9 mouse cellular contexts compared by ENCODE assay signal in the genomic region with DNA sequence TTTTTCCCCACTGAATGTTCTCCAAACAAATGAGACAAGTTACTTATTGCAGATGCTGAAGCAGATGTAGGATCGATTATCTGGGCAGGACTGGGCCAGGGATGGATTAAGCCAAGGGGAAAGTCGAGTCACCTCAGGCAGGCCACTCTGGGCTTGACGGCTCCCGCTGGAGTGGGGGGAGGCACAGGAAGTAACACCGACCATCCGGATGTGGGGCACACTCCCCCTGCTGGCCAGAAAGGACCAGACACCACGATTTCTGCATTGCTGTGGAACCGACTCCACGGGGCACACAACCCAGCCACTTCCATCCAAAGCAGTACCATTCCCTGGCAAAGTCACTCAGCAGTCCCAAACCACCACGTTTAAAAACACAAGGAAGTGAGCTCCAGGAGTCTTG. TPM values are rescaled to one million over a fixed set of nuclear protein-coding genes. Genes with fewer than 3 reads are reported as not detected.
A peak's percentile ranks its signal among the peaks of the same experiment; 100 is the strongest.
DNase-seq lines count a peak whose midpoint lies in the region; ATAC-seq and TF ChIP-seq lines count a peak whose summit lies in the region.
"Had no signal": no experiment of that assay in that cellular context is flagged by ENCODE, and none has a peak within 500 bp of the region (broad histone marks: within the 10 kb centered on the region; RNA-seq: fewer than 3 reads in every experiment).

No protein-coding gene starts in this region.

- no peak overlapping the region for H3K4me2 ChIP-seq in limb, embryonic 11.5 days (ENCODE audit: low read depth, severe bottlenecking)
- H3K4me2 ChIP-seq in hindbrain, embryonic 12.5 days (replicated peaks): no peak overlapping the region

- H3K27me3 ChIP-seq in MEL (ENCODE audit: control insufficient read depth in 1 of 2, insufficient read depth in 2 of 2, low read length in 2 of 2): no peaks in the 10 kb centered on the region; a peak in 1 of 4 replicates
- H3K27me3 ChIP-seq in limb, embryonic 11.5 days (ENCODE audit: control insufficient read depth, insufficient read depth, low read length): no peaks in the 10 kb centered on the region
- H3K27me3 ChIP-seq in splenic B cell, adult 2 months (ENCODE audit: control insufficient read depth, insufficient read depth, low read length, poor library complexity, severe bottlenecking): no peaks in the 10 kb centered on the region
- H3K27me3 ChIP-seq in hindbrain, embryonic 12.5 days: no peaks in the 10 kb centered on the region

- H3K27ac ChIP-seq in MEL (ENCODE audit: control insufficient read depth, low read depth, low read length): no peak overlapping the region
- no peak overlapping the region for H3K27ac ChIP-seq in limb, embryonic 11.5 days (replicated peaks; ENCODE audit: low read depth, low read length)
- H3K27ac ChIP-seq in hindbrain, embryonic 12.5 days: no peak overlapping the region
- H3K27ac ChIP-seq: macrophage had no signal

- no peaks in the 10 kb centered on the region for H3K36me3 ChIP-seq in MEL (ENCODE audit: control insufficient read depth in 1 of 2, insufficient read depth in 2 of 2, low read length in 2 of 2)
- no peaks in the 10 kb centered on the region for H3K36me3 ChIP-seq in limb, embryonic 11.5 days (ENCODE audit: control insufficient read depth, insufficient read depth, low read length)
- H3K36me3 ChIP-seq in splenic B cell, adult 2 months (ENCODE audit: control insufficient read depth, insufficient read depth, low read length, poor library complexity, severe bottlenecking): no peaks in the 10 kb centered on the region
- no peaks in the 10 kb centered on the region for H3K36me3 ChIP-seq in hindbrain, embryonic 12.5 days

- H3K4me3 ChIP-seq in MEL (ENCODE audit: control insufficient read depth in 1 of 2, insufficient read depth in 1 of 2, low read depth in 2 of 2, low read length in 2 of 2): no peak overlapping the region
- no peak overlapping the region for H3K4me3 ChIP-seq in limb, embryonic 11.5 days (ENCODE audit: low read depth, low read length)
- H3K4me3 ChIP-seq in hindbrain, embryonic 12.5 days: no peak overlapping the region

- H3K4me1 ChIP-seq in MEL (ENCODE audit: control insufficient read depth in 1 of 2, insufficient read depth in 2 of 2, low read length in 2 of 2): no peaks in the 10 kb centered on the region
- H3K4me1 ChIP-seq in limb, embryonic 11.5 days (ENCODE audit: control insufficient read depth, insufficient read depth, low read length): no peaks in the 10 kb centered on the region
- no peaks in the 10 kb centered on the region; the same call in 1 of the 2 replicates for H3K4me1 ChIP-seq in hindbrain, embryonic 12.5 days

- 78% methylated on average over 10 of the region's 10 CpGs for WGBS in limb, embryonic 11.5 days
- WGBS in hindbrain, embryonic 12.5 days: 69% methylated on average over 10 of the region's 10 CpGs

- intact Hi-C loops in heart, postnatal 14 days (cut with DNase I): no loop called here

- TF ChIP-seq RAD21 in MEL (IDR thresholded peaks at IDR 0.05; ENCODE audit: low read depth, low read length): peak; percentile 32

- peak; percentile 30 for DNase-seq in kidney, adult 9 months
- no peak for DNase-seq in kidney, adult 11 months
- DNase-seq in MEL (ENCODE audit: low read depth, low spot score): peak; percentile 50
- DNase-seq in cerebellum, adult 9-10 months: peak; percentile 13
- peak; percentile 22 to 63 for DNase-seq in heart, postnatal 14 days
- DNase-seq in limb, embryonic 11.5 days (ENCODE audit: low spot score): peak; percentile 35
- peak; percentile 24 for DNase-seq in splenic B cell, adult 2 months (ENCODE audit: low read depth, low spot score)

- no peak for TF ChIP-seq EP300 in MEL (IDR thresholded peaks at IDR 0.05; ENCODE audit: low read depth in 1 of 2, low read length in 2 of 2)

- no peak overlapping the region for H3K9ac ChIP-seq in MEL (ENCODE audit: control insufficient read depth, low read depth, low read length, poor library complexity, severe bottlenecking)
- H3K9ac ChIP-seq in limb, embryonic 11.5 days (ENCODE audit: low read length): no peak overlapping the region
- no peak overlapping the region for H3K9ac ChIP-seq in hindbrain, embryonic 12.5 days

- peak; percentile 53 to 75 (median 64) for TF ChIP-seq CTCF in MEL (IDR thresholded peaks at IDR 0.05 in 2 of 3, conservative IDR thresholded peaks at IDR 0.05 in 1 of 3; ENCODE audit: control insufficient read depth in 1 of 3, insufficient read depth in 1 of 3, low read depth in 2 of 3, low read length in 3 of 3, poor library complexity in 1 of 3, severe bottlenecking in 1 of 3)

- no peaks in the 10 kb centered on the region for H3K9me3 ChIP-seq in MEL (replicated peaks; ENCODE audit: insufficient read depth, low read length)
- H3K9me3 ChIP-seq in limb, embryonic 11.5 days (ENCODE audit: control insufficient read depth, low read length): no peaks in the 10 kb centered on the region
- H3K9me3 ChIP-seq in hindbrain, embryonic 12.5 days (replicated peaks): no peaks in the 10 kb centered on the region

- H3K79me2 ChIP-seq in MEL (ENCODE audit: control insufficient read depth, insufficient read depth, low read length, poor library complexity): no peaks in the 10 kb centered on the region

- ATAC-seq in limb, embryonic 11.5 days (ENCODE audit: insufficient number of reproducible peaks, low FRiP score, low TSS enrichment, low read depth): no peak
- no peak for ATAC-seq in hindbrain, embryonic 12.5 days (ENCODE audit: low FRiP score)

- no peak for TF ChIP-seq POLR2A in MEL (IDR thresholded peaks at IDR 0.05; ENCODE audit: control insufficient read depth in 1 of 2, insufficient read depth in 1 of 2, low read depth in 1 of 2, low read length in 2 of 2, poor library complexity in 1 of 2)

TF ChIP-seq in MEL, 35 proteins besides CTCF, POLR2A, EP300 and RAD21:
- no peak for TF ChIP-seq ZMIZ1 (IDR thresholded peaks at IDR 0.05; ENCODE audit: low read depth, low read length)
- TF ChIP-seq ETS1 (IDR thresholded peaks at IDR 0.05; ENCODE audit: low read depth, low read length): no peak
- TF ChIP-seq POLR2AphosphoS2 (IDR thresholded peaks at IDR 0.05; ENCODE audit: low read length): no peak
- TF ChIP-seq POLR2AphosphoS5 (IDR thresholded peaks at IDR 0.05; ENCODE audit: borderline replicate concordance, low read depth, low read length): no peak
- peak; percentile 54 for TF ChIP-seq SMC3 (IDR thresholded peaks at IDR 0.05; ENCODE audit: low read depth, low read length)

RNA-seq across cellular contexts. Expression of gene Mlip, which starts 24.3 kb away (rescaled TPM):
- total RNA-seq in MEL (2012; rRNA removed): 0.04 TPM in 1 of 2 replicates, not detected in the other
- polyA plus RNA-seq in MEL (2012; ENCODE audit: insufficient read depth in 1 of 2, insufficient read length in 2 of 2, low read depth in 1 of 2, low replicate concordance in 2 of 2, missing spikeins in 1 of 2): not detected
- total RNA-seq in heart, postnatal 14 days (2021): 100 to 1,000 TPM; 133 to 137 TPM
- 0.25 TPM in 1 of 2 replicates, not detected in the other for polyA plus RNA-seq in limb, embryonic 11.5 days (2014; fragmentation: Nextera tagmentation; extraction: Ambion mirVana)
- 0.26 and 1.3 TPM in 2 replicates for polyA plus RNA-seq in hindbrain, embryonic 12.5 days (2016; fragmentation: Nextera tagmentation; extraction: Ambion mirVana)
- polyA plus RNA-seq: macrophage had no signal
